Mouse (Mus musculus): Measurements from ENCODE around the gene B9d2. TPM values are rescaled to one million over a fixed set of nuclear protein-coding genes. Genes with fewer than 3 reads are reported as not detected.

B9d2 gene
- polyA plus RNA-seq (2015; fragmentation: Nextera tagmentation; extraction: Ambion mirVana): 15.0 and 16.0 TPM in 2 replicates

GRCm38 (mm10) chr7:25680514-25681258, at the start of gene B9d2:
TSS of gene B9d2 (plus strand) at chr7:25680780.
- Histone ChIP-seq H3K9ac (replicated peaks) (peak within 1 kb of the TSS; percentile 70), H3K36me3 (replicated peaks; ENCODE audit: insufficient read depth, low read length) (no peaks in the 10 kb centered on the region), H3K9me3 (ENCODE audit: low read length) (no peaks in the 10 kb centered on the region), H3K4me1 (ENCODE audit: insufficient read depth) (peaks cover 48% of the 10 kb centered on the region), H3K4me3 (ENCODE audit: low read depth, low read length) (peak within 1 kb of the TSS; percentile 77), H3K27me3 (ENCODE audit: insufficient read depth, low read length) (peaks cover under 1% of the 10 kb centered on the region; the same call in 1 of the 2 replicates), H3K27ac (ENCODE audit: low read depth) (peak within 1 kb of the TSS; percentile 98), H3K4me2 (ENCODE audit: low read depth, low read length) (peak within 1 kb of the TSS; percentile 58)
- ATAC-seq (peak; percentile 97), DNase-seq (peak; percentile 98)
- no peak for TF ChIP-seq CTCF (IDR thresholded peaks at IDR 0.05; ENCODE audit: low read depth)
- peak; percentile 78; the same call in 1 of the 2 replicates for TF ChIP-seq EP300 (IDR thresholded peaks at IDR 0.05; ENCODE audit: low read depth)
- WGBS (ENCODE audit: insufficient replicate concordance): under 1% methylated on average over 45 of the region's 46 CpGs

DNA sequence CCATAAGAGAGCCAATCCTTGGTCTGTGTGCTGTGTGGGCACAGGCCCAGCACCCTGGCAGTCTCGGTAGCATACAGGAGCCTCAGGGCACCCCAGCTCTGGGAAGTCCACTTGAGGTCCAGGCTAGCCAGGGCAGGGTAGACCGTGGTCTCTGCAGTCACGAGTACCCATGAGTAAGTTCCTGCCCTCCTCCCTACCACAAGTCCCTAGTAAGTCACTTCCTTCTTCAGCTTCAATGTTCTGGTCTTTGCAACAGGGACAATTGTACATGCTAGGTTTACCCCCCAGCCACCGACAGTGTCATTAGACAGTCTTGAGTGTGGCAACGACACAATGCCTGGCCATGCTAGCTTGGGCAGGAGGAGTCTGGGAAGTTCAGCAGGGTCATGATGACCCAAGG, 47.9 kb upstream of the B9d2 start:
- WGBS (ENCODE audit: insufficient replicate concordance): 40% methylated on average over 5 of the region's 5 CpGs
- peaks cover 18% of the 10 kb centered on the region for H3K4me1 ChIP-seq (ENCODE audit: insufficient read depth)
- H3K9ac ChIP-seq (replicated peaks): no peak overlapping the region
- peak; percentile 18; the same call in 1 of the 2 replicates for ATAC-seq
- no peaks in the 10 kb centered on the region for H3K27me3 ChIP-seq (ENCODE audit: insufficient read depth, low read length)
- H3K9me3 ChIP-seq (ENCODE audit: low read length): no peaks in the 10 kb centered on the region
- DNase-seq: no peak
- peaks cover 56% of the 10 kb centered on the region for H3K36me3 ChIP-seq (replicated peaks; ENCODE audit: insufficient read depth, low read length)
- no peak overlapping the region for H3K4me2 ChIP-seq (ENCODE audit: low read depth, low read length)
- no peak overlapping the region for H3K4me3 ChIP-seq (ENCODE audit: low read depth, low read length)
- peak overlapping the region; percentile 73 for H3K27ac ChIP-seq (ENCODE audit: low read depth)
- TF ChIP-seq CTCF (IDR thresholded peaks at IDR 0.05; ENCODE audit: low read depth): no peak
- no peak for TF ChIP-seq EP300 (IDR thresholded peaks at IDR 0.05; ENCODE audit: low read depth)

- H3K9me3 ChIP-seq (ENCODE audit: low read length): no peaks in the 10 kb centered on the region
- DNase-seq: peak; percentile 52
Measured at GRCm38 (mm10) chr7:25636373-25636772, 44.2 kb upstream of the B9d2 start.

DNA sequence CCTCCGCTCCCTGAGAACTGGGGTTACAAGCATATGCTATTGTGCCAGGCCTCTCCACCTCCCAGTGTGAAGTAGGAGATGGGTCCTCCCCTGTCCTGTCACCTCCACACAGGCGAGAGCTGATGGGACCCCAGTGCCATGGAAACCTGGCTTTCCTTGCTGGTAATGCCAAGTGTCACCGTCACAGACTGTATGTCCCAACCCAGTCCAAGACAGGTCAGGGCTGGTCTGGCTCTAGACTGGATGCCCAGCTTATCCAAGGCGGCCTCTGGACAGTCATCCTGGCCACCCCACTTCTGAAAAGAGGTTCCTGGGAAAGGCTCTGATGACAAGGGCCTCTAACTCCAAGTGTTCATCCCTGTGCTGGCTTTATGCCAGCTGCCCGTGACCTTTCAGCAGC, 43.5 kb upstream of the B9d2 start:
- ATAC-seq: no peak
- Histone ChIP-seq H3K4me1 (ENCODE audit: insufficient read depth) (peaks cover 5% of the 10 kb centered on the region; the same call in 1 of the 2 replicates), H3K36me3 (replicated peaks; ENCODE audit: insufficient read depth, low read length) (peaks cover 45% of the 10 kb centered on the region), H3K4me3 (ENCODE audit: low read depth, low read length) (no peak overlapping the region), H3K9me3 (ENCODE audit: low read length) (no peaks in the 10 kb centered on the region), H3K4me2 (ENCODE audit: low read depth, low read length) (no peak overlapping the region), H3K27ac (ENCODE audit: low read depth) (peak overlapping the region; percentile 68), H3K27me3 (ENCODE audit: insufficient read depth, low read length) (no peaks in the 10 kb centered on the region), H3K9ac (replicated peaks) (no peak overlapping the region)
- DNase-seq: no peak
- WGBS (ENCODE audit: insufficient replicate concordance): 85% methylated on average over 5 of the region's 5 CpGs
- TF ChIP-seq EP300 (IDR thresholded peaks at IDR 0.05; ENCODE audit: low read depth) (no peak), CTCF (IDR thresholded peaks at IDR 0.05; ENCODE audit: low read depth) (no peak)

More at GRCm38 (mm10) chr7:25636373-25636772, 44.2 kb upstream of the B9d2 start:
- Histone ChIP-seq H3K36me3 (replicated peaks; ENCODE audit: insufficient read depth, low read length) (peaks cover 50% of the 10 kb centered on the region), H3K4me3 (ENCODE audit: low read depth, low read length) (no peak overlapping the region), H3K27me3 (ENCODE audit: insufficient read depth, low read length) (no peaks in the 10 kb centered on the region), H3K4me2 (ENCODE audit: low read depth, low read length) (no peak overlapping the region), H3K27ac (ENCODE audit: low read depth) (peak overlapping the region; percentile 73), H3K9ac (replicated peaks) (no peak overlapping the region; the same call in 1 of the 2 replicates), H3K4me1 (ENCODE audit: insufficient read depth) (peaks cover 5% of the 10 kb centered on the region; the same call in 1 of the 2 replicates)
- 71% methylated on average over 3 of the region's 3 CpGs for WGBS (ENCODE audit: insufficient replicate concordance)
- peak; percentile 46 for ATAC-seq
- no peak for TF ChIP-seq CTCF (IDR thresholded peaks at IDR 0.05; ENCODE audit: low read depth)
- TF ChIP-seq EP300 (IDR thresholded peaks at IDR 0.05; ENCODE audit: low read depth): no peak

DNA sequence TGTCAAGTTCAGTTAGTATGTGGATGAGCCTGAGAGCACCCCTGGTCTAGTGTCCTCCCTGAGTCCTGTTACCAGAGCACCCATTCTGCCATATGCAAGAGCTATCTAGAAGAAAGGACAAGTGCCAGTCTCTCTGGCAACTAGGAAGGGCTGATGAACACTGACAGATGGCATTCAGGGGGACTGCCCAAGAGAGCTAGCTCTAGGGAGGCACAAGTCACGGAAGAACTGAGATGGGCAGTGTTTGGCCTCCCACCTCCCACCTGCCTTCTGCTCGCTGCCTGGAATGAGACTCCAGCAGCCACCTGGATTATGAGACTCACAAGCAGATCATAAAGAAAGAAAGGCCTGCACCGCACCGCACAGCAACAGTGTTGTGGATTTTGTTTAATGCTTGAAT, 40.8 kb upstream of the B9d2 start:
- Histone ChIP-seq H3K4me2 (ENCODE audit: low read depth, low read length) (no peak overlapping the region), H3K9me3 (ENCODE audit: low read length) (no peaks in the 10 kb centered on the region), H3K4me3 (ENCODE audit: low read depth, low read length) (no peak overlapping the region), H3K4me1 (ENCODE audit: insufficient read depth) (peaks cover 8% of the 10 kb centered on the region), H3K9ac (replicated peaks) (no peak overlapping the region), H3K36me3 (replicated peaks; ENCODE audit: insufficient read depth, low read length) (peaks cover 28% of the 10 kb centered on the region), H3K27me3 (ENCODE audit: insufficient read depth, low read length) (no peaks in the 10 kb centered on the region), H3K27ac (ENCODE audit: low read depth) (no peak overlapping the region)
- DNase-seq (no peak), ATAC-seq (no peak)
- WGBS (ENCODE audit: insufficient replicate concordance): 86% methylated on average over 4 of the region's 4 CpGs
- TF ChIP-seq EP300 (IDR thresholded peaks at IDR 0.05; ENCODE audit: low read depth): no peak
- TF ChIP-seq CTCF (IDR thresholded peaks at IDR 0.05; ENCODE audit: low read depth): no peak

- ATAC-seq (no peak), DNase-seq (no peak)
- Histone ChIP-seq H3K27me3 (ENCODE audit: insufficient read depth, low read length) (no peaks in the 10 kb centered on the region), H3K9me3 (ENCODE audit: low read length) (no peaks in the 10 kb centered on the region), H3K9ac (replicated peaks) (no peak overlapping the region), H3K4me1 (ENCODE audit: insufficient read depth) (peaks cover 13% of the 10 kb centered on the region; the same call in 1 of the 2 replicates), H3K4me3 (ENCODE audit: low read depth, low read length) (no peak overlapping the region), H3K4me2 (ENCODE audit: low read depth, low read length) (no peak overlapping the region), H3K36me3 (replicated peaks; ENCODE audit: insufficient read depth, low read length) (peaks cover 12% of the 10 kb centered on the region; the same call in 1 of the 2 replicates), H3K27ac (ENCODE audit: low read depth) (no peak overlapping the region)
- 42% methylated on average over 10 of the region's 10 CpGs for WGBS (ENCODE audit: insufficient replicate concordance)
- TF ChIP-seq EP300 (IDR thresholded peaks at IDR 0.05; ENCODE audit: low read depth): no peak
Measured at GRCm38 (mm10) chr7:25644136-25644535, 36.4 kb upstream of the B9d2 start.

Data from liver, postnatal 0 days (tissue).